Comparison of ENCODE assay signal across 21 mouse cellular contexts in the genomic region with DNA sequence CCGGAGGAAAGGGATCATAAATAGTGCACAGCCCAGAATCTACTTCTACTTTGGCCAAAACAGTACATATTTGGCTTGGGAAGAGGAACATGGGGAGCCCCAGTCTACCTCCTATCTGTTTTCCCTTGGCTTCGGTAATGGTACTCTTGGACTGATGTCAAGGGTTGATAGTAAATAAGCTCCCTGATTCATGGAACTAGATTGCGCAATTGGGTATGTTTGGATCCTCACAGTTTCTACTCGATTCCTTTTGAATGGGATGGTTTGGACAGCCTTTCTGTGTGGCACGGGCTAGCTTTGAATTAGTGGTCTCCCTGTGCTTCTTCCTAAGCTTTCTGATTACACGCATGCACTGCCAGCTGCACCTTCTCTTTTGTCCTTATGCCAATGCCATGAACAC.
DNase-seq lines count a peak whose midpoint lies in the region; ATAC-seq and TF ChIP-seq lines count a peak whose summit lies in the region.
"Had no signal": no experiment of that assay in that cellular context is flagged by ENCODE, and none has a peak within 500 bp of the region (broad histone marks: within the 10 kb centered on the region; RNA-seq: fewer than 3 reads in every experiment).

No protein-coding gene starts in this region.

- H3K9me3 ChIP-seq in heart, embryonic 10.5 days = no peaks in the 10 kb centered on the region
- H3K9me3 ChIP-seq in liver, postnatal 0 days (ENCODE audit: low read length) = no peaks in the 10 kb centered on the region
- H3K9me3 ChIP-seq in liver, embryonic 12.5 days (replicated peaks) = no peaks in the 10 kb centered on the region
- H3K9me3 ChIP-seq in forebrain, postnatal 0 days (ENCODE audit: low read length) = no peaks in the 10 kb centered on the region
- H3K9me3 ChIP-seq: embryonic facial prominence, embryonic 13.5 days; liver, embryonic 13.5 days; midbrain, embryonic 12.5 days; neural tube, embryonic 12.5 days had no signal

- no peaks in the 10 kb centered on the region for H3K36me3 ChIP-seq in heart, embryonic 10.5 days
- H3K36me3 ChIP-seq in liver, postnatal 0 days (replicated peaks; ENCODE audit: insufficient read depth, low read length) = no peaks in the 10 kb centered on the region
- no peaks in the 10 kb centered on the region for H3K36me3 ChIP-seq in liver, embryonic 12.5 days
- no peaks in the 10 kb centered on the region for H3K36me3 ChIP-seq in forebrain, postnatal 0 days (ENCODE audit: insufficient read depth)
- H3K36me3 ChIP-seq: embryonic facial prominence, embryonic 13.5 days; G1E; liver, embryonic 13.5 days; midbrain, embryonic 12.5 days; neural tube, embryonic 12.5 days had no signal

- no peak overlapping the region for H3K27ac ChIP-seq in heart, embryonic 10.5 days
- H3K27ac ChIP-seq in liver, postnatal 0 days (ENCODE audit: low read depth) = no peak overlapping the region
- H3K27ac ChIP-seq in liver, embryonic 12.5 days = no peak overlapping the region
- no peak overlapping the region for H3K27ac ChIP-seq in forebrain, postnatal 0 days (ENCODE audit: low read depth, low read length)
- H3K27ac ChIP-seq: embryonic facial prominence, embryonic 13.5 days; layer of hippocampus, adult 2 months; liver, embryonic 13.5 days; midbrain, embryonic 12.5 days; neural tube, embryonic 12.5 days had no signal

- no peaks in the 10 kb centered on the region for H3K27me3 ChIP-seq in heart, embryonic 10.5 days (ENCODE audit: insufficient read depth, poor library complexity, severe bottlenecking)
- no peaks in the 10 kb centered on the region for H3K27me3 ChIP-seq in liver, postnatal 0 days (ENCODE audit: insufficient read depth, low read length)
- no peaks in the 10 kb centered on the region for H3K27me3 ChIP-seq in liver, embryonic 12.5 days (replicated peaks)
- no peaks in the 10 kb centered on the region for H3K27me3 ChIP-seq in forebrain, postnatal 0 days (ENCODE audit: insufficient read depth, low read length)
- H3K27me3 ChIP-seq: embryonic facial prominence, embryonic 13.5 days; liver, embryonic 13.5 days; midbrain, embryonic 12.5 days; neural tube, embryonic 12.5 days had no signal

- no peaks in the 10 kb centered on the region for H3K4me1 ChIP-seq in heart, embryonic 10.5 days
- no peaks in the 10 kb centered on the region for H3K4me1 ChIP-seq in liver, postnatal 0 days (ENCODE audit: insufficient read depth)
- H3K4me1 ChIP-seq in liver, embryonic 12.5 days = no peaks in the 10 kb centered on the region
- no peaks in the 10 kb centered on the region for H3K4me1 ChIP-seq in forebrain, postnatal 0 days (ENCODE audit: insufficient read depth)
- H3K4me1 ChIP-seq: embryonic facial prominence, embryonic 13.5 days; liver, embryonic 13.5 days; midbrain, embryonic 12.5 days; neural tube, embryonic 12.5 days had no signal

- ATAC-seq in liver, postnatal 0 days = peak; percentile 79
- ATAC-seq in liver, embryonic 12.5 days = no peak
- ATAC-seq in forebrain, postnatal 0 days = no peak
- ATAC-seq: forebrain, embryonic 16.5 days; hindbrain, embryonic 16.5 days had no signal

- WGBS in heart, embryonic 10.5 days = 83% methylated on average over 6 of the region's 6 CpGs
- WGBS in liver, postnatal 0 days (ENCODE audit: insufficient replicate concordance) = 64% methylated on average over 6 of the region's 6 CpGs
- 66% methylated on average over 6 of the region's 6 CpGs for WGBS in liver, embryonic 12.5 days (ENCODE audit: insufficient replicate concordance)
- 88% methylated on average over 6 of the region's 6 CpGs for WGBS in forebrain, postnatal 0 days

- TF ChIP-seq EP300 in liver, postnatal 0 days (IDR thresholded peaks at IDR 0.05; ENCODE audit: low read depth) = peak; percentile 51

- DNase-seq in adrenal gland, postnatal 10 days = peak; percentile 5
- no peak for DNase-seq in adrenal gland, adult 18-20 months (ENCODE audit: low spot score in 2 of 2)
- DNase-seq in heart, adult 8-10 months (ENCODE audit: low spot score) = peak; percentile 41
- DNase-seq in heart, embryonic 10.5 days (ENCODE audit: low spot score) = no peak
- DNase-seq in liver, postnatal 0 days = no peak
- peak; percentile 34 for DNase-seq in skeletal muscle tissue, adult 2 months (ENCODE audit: low read depth, low spot score)
- no peak for DNase-seq in forebrain, postnatal 0 days
- DNase-seq: cerebellum, adult 9-10 months; kidney, adult 11 months; kidney, postnatal 10 days; layer of hippocampus, postnatal 36 days; liver, embryonic 13.5 days; thymus, postnatal 36 days had no signal

- H3K9ac ChIP-seq in liver, postnatal 0 days (replicated peaks) = no peak overlapping the region
- no peak overlapping the region for H3K9ac ChIP-seq in liver, embryonic 12.5 days
- no peak overlapping the region for H3K9ac ChIP-seq in forebrain, postnatal 0 days
- H3K9ac ChIP-seq: embryonic facial prominence, embryonic 13.5 days; liver, embryonic 13.5 days; midbrain, embryonic 12.5 days; neural tube, embryonic 12.5 days had no signal

- no peak overlapping the region for H3K4me3 ChIP-seq in heart, embryonic 10.5 days
- H3K4me3 ChIP-seq in liver, postnatal 0 days (ENCODE audit: low read depth, low read length) = no peak overlapping the region
- H3K4me3 ChIP-seq in liver, embryonic 12.5 days = no peak overlapping the region
- no peak overlapping the region for H3K4me3 ChIP-seq in forebrain, postnatal 0 days (ENCODE audit: low read depth, low read length)
- H3K4me3 ChIP-seq: embryonic facial prominence, embryonic 13.5 days; layer of hippocampus, adult 2 months; liver, embryonic 13.5 days; midbrain, embryonic 12.5 days; neural tube, embryonic 12.5 days had no signal

- TF ChIP-seq CTCF in liver, postnatal 0 days (IDR thresholded peaks at IDR 0.05; ENCODE audit: low read depth) = no peak
- no peak for TF ChIP-seq CTCF in forebrain, postnatal 0 days (IDR thresholded peaks at IDR 0.05; ENCODE audit: low read depth)

- H3K4me2 ChIP-seq in liver, postnatal 0 days (ENCODE audit: low read depth, low read length) = no peak overlapping the region
- H3K4me2 ChIP-seq in liver, embryonic 12.5 days = no peak overlapping the region
- H3K4me2 ChIP-seq in forebrain, postnatal 0 days (ENCODE audit: low read depth) = no peak overlapping the region
- H3K4me2 ChIP-seq: embryonic facial prominence, embryonic 13.5 days; liver, embryonic 13.5 days; midbrain, embryonic 12.5 days; neural tube, embryonic 12.5 days had no signal

Comparison
In these comparisons a context has a peak if more than half of its experiments do, and no peak if none do; other contexts are left out.
1. DNase-seq: peak in adrenal gland, postnatal 10 days (single experiment), heart, adult 8-10 months (single experiment) and skeletal muscle tissue, adult 2 months (single experiment); none in adrenal gland, adult 18-20 months (0 of 2), heart, embryonic 10.5 days (single experiment), liver, postnatal 0 days (single experiment) and forebrain, postnatal 0 days (single experiment).